Mouse (Mus musculus): ENCODE measurements around the gene Uhrf1.

DNA sequence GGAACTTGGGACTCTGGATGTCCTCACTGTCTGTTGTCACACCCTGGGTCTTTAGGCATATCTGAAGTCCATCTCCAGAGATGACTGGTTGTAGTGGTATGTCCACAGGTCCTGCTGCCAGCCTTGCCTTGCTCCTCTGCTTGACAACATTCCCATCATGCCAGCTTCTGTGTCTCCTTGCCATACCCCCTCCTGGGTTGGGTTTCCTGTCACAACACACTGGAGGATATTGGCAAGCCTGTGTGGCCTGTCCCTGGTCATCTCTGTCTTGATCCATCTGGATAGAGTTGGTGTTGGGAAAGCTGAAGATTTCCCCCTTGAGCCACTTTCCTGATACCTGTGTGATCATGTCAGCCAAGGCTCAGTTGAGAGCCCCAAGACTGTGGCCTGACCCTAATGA lies 37.6 kb downstream of the Uhrf1 start:
- no peak for TF ChIP-seq POLR2A (IDR thresholded peaks at IDR 0.05; ENCODE audit: control insufficient read depth in 1 of 2, insufficient read depth in 1 of 2, low read depth in 1 of 2, low read length in 2 of 2, poor library complexity in 1 of 2)
- no peak for TF ChIP-seq TAL1 (IDR thresholded peaks at IDR 0.05; ENCODE audit: low read length)
- TF ChIP-seq CTCF (IDR thresholded peaks at IDR 0.05 in 2 of 3, conservative IDR thresholded peaks at IDR 0.05 in 1 of 3; ENCODE audit: control insufficient read depth in 1 of 3, insufficient read depth in 1 of 3, low read depth in 2 of 3, low read length in 3 of 3, poor library complexity in 1 of 3, severe bottlenecking in 1 of 3) = no peak
- TF ChIP-seq RAD21 (IDR thresholded peaks at IDR 0.05; ENCODE audit: low read depth, low read length) = no peak
- TF ChIP-seq CHD2 (IDR thresholded peaks at IDR 0.05; ENCODE audit: low read length) = no peak
- TF ChIP-seq BHLHE40 (IDR thresholded peaks at IDR 0.05; ENCODE audit: borderline replicate concordance, low read depth, low read length) = no peak
- no peak for TF ChIP-seq USF2 (IDR thresholded peaks at IDR 0.05; ENCODE audit: borderline replicate concordance in 1 of 2, insufficient read depth in 1 of 2, low read depth in 1 of 2, low read length in 2 of 2)
- no peak for TF ChIP-seq RCOR1 (IDR thresholded peaks at IDR 0.05; ENCODE audit: low read depth, low read length)
- no peak for TF ChIP-seq TCF12 (IDR thresholded peaks at IDR 0.05; ENCODE audit: low read depth, low read length)
- no peak for TF ChIP-seq MAFK (IDR thresholded peaks at IDR 0.05; ENCODE audit: borderline replicate concordance, low read depth, low read length)
